Mouse (Mus musculus): ENCODE measurements around the gene Ahctf1. TPM values are rescaled to one million over a fixed set of nuclear protein-coding genes. Genes with fewer than 3 reads are reported as not detected.
A peak's percentile ranks its signal among the peaks of the same experiment; 100 is the strongest.

Ahctf1 gene
- 109 and 113 TPM in 2 replicates for total RNA-seq (2014; fragmentation: Nextera tagmentation)
- 68.9 and 74.7 TPM in 2 replicates for total RNA-seq (2017)
- polyA plus RNA-seq (2012): 22.4 and 27.5 TPM in 2 replicates

DNA sequence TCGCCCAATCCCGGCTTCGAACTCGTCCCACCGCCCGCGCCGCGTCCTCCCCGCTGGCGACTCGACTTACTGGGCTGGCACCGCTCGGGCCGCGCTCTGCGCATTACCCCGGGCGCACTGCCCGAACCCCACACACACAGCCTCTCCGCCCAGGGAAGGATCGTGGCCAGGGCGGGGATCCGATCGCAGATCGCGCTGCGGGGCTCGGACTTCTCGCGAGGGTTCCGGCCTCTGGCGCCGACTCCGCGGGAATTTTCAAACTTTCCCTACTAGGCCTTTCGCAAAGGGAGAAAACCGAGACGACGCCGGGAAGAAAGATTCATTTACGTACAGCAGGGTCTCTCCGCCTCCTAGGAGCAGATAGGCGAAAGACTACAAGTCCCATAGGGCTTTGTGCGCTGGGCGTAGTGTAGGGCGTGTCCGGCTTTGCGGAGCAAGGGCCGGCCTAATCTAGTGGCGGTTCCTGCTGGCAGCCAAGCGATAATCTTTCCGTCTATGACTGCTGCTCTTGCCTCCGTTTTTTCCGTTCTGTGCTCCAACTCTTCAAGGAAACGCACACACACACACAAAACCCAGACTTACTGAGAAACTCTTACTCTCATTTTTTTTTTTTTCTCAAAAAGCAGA, at the start of gene Ahctf1:
Ahctf1 (minus strand) TSS at position 168 of the 627 bp plus-strand sequence.
- H3K27me3 ChIP-seq (ENCODE audit: insufficient read depth, low read length): no peaks in the 10 kb centered on the region
- peaks cover 68% of the 10 kb centered on the region for H3K4me1 ChIP-seq (ENCODE audit: insufficient read depth, low read depth, low read length)
- DNase-seq (ENCODE audit: low spot score): peak; percentile 93
- no peaks in the 10 kb centered on the region for H3K9me3 ChIP-seq (replicated peaks)
- H3K4me3 ChIP-seq (ENCODE audit: low read depth, low read length): peak within 1 kb of the TSS; percentile 92
- peaks cover 12% of the 10 kb centered on the region for H3K36me3 ChIP-seq (replicated peaks)
- TF ChIP-seq CTCF (IDR thresholded peaks at IDR 0.05; ENCODE audit: low read depth, low read length): no peak
- ATAC-seq (ENCODE audit: extremely low read depth, insufficient number of reproducible peaks, low FRiP score, poor library complexity, severe bottlenecking): peak; percentile 95

DNA sequence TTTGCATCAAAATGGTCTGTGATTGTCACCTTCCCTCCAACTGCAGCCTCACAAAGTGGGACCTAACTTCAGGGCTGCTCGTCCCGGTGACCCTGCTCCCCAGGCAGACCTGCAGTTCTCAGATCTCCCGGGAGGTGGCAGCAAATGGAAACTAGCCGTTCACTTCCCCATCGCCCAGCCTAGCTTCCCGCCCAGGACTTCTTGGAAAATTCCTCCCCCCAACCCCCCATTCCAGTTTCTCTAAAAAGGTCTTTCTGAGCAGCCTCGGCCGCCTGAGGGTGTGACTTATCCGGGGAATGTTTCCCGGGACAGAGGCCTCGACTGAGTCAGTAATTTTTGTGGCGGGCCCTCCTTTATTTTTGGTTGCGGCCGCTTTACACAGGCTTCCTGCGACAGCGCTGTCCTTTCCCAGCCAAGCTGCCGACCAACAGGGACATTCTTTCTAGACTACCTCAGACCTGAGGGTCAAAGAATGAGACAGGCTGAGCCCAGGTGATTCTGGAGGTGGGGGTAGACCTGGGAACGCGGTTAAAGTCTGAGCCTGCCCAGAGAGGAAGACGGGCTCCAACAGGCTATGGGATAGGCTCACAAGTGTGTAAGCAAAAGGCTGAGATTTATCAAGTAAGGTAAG, 44.4 kb upstream of the Ahctf1 start:
- ATAC-seq (ENCODE audit: extremely low read depth, insufficient number of reproducible peaks, low FRiP score, poor library complexity, severe bottlenecking): no peak
- no peaks in the 10 kb centered on the region for H3K36me3 ChIP-seq (replicated peaks)
- DNase-seq (ENCODE audit: low spot score): peak; percentile 58

DNA sequence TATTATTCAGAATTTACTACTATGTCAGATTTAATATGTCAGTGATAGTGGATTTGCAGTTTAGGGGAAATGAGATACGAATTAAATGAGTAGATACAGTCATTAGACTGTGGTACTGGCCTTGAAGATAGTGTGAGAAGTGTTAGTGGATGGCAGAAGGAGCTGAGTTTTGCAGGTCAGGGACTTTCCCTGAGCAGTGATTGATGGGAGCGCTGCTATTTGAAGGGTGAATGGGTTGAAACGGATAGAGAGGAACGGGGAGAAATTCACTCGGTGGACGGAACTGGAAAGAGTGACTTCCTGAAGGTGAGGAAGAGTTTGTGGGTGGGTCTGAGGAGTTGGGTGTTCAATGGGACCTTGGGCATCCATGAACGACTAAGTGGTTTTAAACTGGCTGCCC, 43.7 kb upstream of the Ahctf1 start:
- ATAC-seq (ENCODE audit: extremely low read depth, insufficient number of reproducible peaks, low FRiP score, poor library complexity, severe bottlenecking) (no peak), DNase-seq (ENCODE audit: low spot score) (no peak)
- TF ChIP-seq GATA1 (IDR thresholded peaks at IDR 0.05; ENCODE audit: borderline replicate concordance, low read length) (no peak), CTCF (IDR thresholded peaks at IDR 0.05; ENCODE audit: low read depth, low read length) (no peak), TAL1 (conservative IDR thresholded peaks at IDR 0.05; ENCODE audit: low read depth, low read length) (no peak), POLR2AphosphoS5 (IDR thresholded peaks at IDR 0.05; ENCODE audit: insufficient replicate concordance, low read depth, low read length) (no peak), GATA2 (IDR thresholded peaks at IDR 0.05; ENCODE audit: borderline replicate concordance, low read depth, low read length) (no peak)
- Histone ChIP-seq H3K4me1 (ENCODE audit: insufficient read depth, low read depth, low read length) (peaks cover 59% of the 10 kb centered on the region), H3K27me3 (ENCODE audit: insufficient read depth, low read length) (peaks cover 7% of the 10 kb centered on the region; the same call in 1 of the 2 replicates), H3K36me3 (replicated peaks) (no peaks in the 10 kb centered on the region), H3K4me3 (ENCODE audit: low read depth, low read length) (no peak overlapping the region; the same call in 1 of the 2 replicates), H3K9me3 (replicated peaks) (no peaks in the 10 kb centered on the region)

More for the DNA sequence above, 44.4 kb upstream of the Ahctf1 start:
- no peaks in the 10 kb centered on the region for H3K9me3 ChIP-seq (replicated peaks)
- no peak overlapping the region; the same call in 1 of the 2 replicates for H3K4me3 ChIP-seq (ENCODE audit: low read depth, low read length)
- TF ChIP-seq POLR2AphosphoS5 (IDR thresholded peaks at IDR 0.05; ENCODE audit: insufficient replicate concordance, low read depth, low read length) (no peak), GATA2 (IDR thresholded peaks at IDR 0.05; ENCODE audit: borderline replicate concordance, low read depth, low read length) (no peak), TAL1 (conservative IDR thresholded peaks at IDR 0.05; ENCODE audit: low read depth, low read length) (no peak), GATA1 (IDR thresholded peaks at IDR 0.05; ENCODE audit: borderline replicate concordance, low read length) (no peak), CTCF (IDR thresholded peaks at IDR 0.05; ENCODE audit: low read depth, low read length) (peak; percentile 93)
- H3K27me3 ChIP-seq (ENCODE audit: insufficient read depth, low read length): peaks cover 7% of the 10 kb centered on the region; the same call in 1 of the 2 replicates
- peaks cover 55% of the 10 kb centered on the region for H3K4me1 ChIP-seq (ENCODE audit: insufficient read depth, low read depth, low read length)

- no peak for TF ChIP-seq TAL1 (conservative IDR thresholded peaks at IDR 0.05; ENCODE audit: low read depth, low read length)
- no peak for TF ChIP-seq CTCF (IDR thresholded peaks at IDR 0.05; ENCODE audit: low read depth, low read length)
- TF ChIP-seq GATA2 (IDR thresholded peaks at IDR 0.05; ENCODE audit: borderline replicate concordance, low read depth, low read length): no peak
- no peak for TF ChIP-seq GATA1 (IDR thresholded peaks at IDR 0.05; ENCODE audit: borderline replicate concordance, low read length)
- no peak for TF ChIP-seq POLR2AphosphoS5 (IDR thresholded peaks at IDR 0.05; ENCODE audit: insufficient replicate concordance, low read depth, low read length)
- H3K4me3 ChIP-seq (ENCODE audit: low read depth, low read length): no peak overlapping the region
- no peaks in the 10 kb centered on the region for H3K36me3 ChIP-seq (replicated peaks)
- no peak for ATAC-seq (ENCODE audit: extremely low read depth, insufficient number of reproducible peaks, low FRiP score, poor library complexity, severe bottlenecking)
- no peak for DNase-seq (ENCODE audit: low spot score)
- peaks cover 58% of the 10 kb centered on the region for H3K4me1 ChIP-seq (ENCODE audit: insufficient read depth, low read depth, low read length)
- H3K27me3 ChIP-seq (ENCODE audit: insufficient read depth, low read length): peaks cover 9% of the 10 kb centered on the region; the same call in 1 of the 2 replicates
- H3K9me3 ChIP-seq (replicated peaks): no peaks in the 10 kb centered on the region
Measured at GRCm38 (mm10) chr1:179845832-179846499, 42.5 kb upstream of the Ahctf1 start.

- H3K27me3 ChIP-seq (ENCODE audit: insufficient read depth, low read length): peaks cover 9% of the 10 kb centered on the region; the same call in 1 of the 2 replicates
- peaks cover 55% of the 10 kb centered on the region for H3K4me1 ChIP-seq (ENCODE audit: insufficient read depth, low read depth, low read length)
- TF ChIP-seq CTCF (IDR thresholded peaks at IDR 0.05; ENCODE audit: low read depth, low read length) (peak; percentile 58), TAL1 (conservative IDR thresholded peaks at IDR 0.05; ENCODE audit: low read depth, low read length) (no peak)
- no peaks in the 10 kb centered on the region for H3K36me3 ChIP-seq (replicated peaks)
- H3K4me3 ChIP-seq (ENCODE audit: low read depth, low read length): no peak overlapping the region
- peak; percentile 64 for DNase-seq (ENCODE audit: low spot score)
- peak; percentile 85 for ATAC-seq (ENCODE audit: extremely low read depth, insufficient number of reproducible peaks, low FRiP score, poor library complexity, severe bottlenecking)
- H3K9me3 ChIP-seq (replicated peaks): no peaks in the 10 kb centered on the region
Measured at GRCm38 (mm10) chr1:179844894-179845293, 41.4 kb upstream of the Ahctf1 start.

DNA sequence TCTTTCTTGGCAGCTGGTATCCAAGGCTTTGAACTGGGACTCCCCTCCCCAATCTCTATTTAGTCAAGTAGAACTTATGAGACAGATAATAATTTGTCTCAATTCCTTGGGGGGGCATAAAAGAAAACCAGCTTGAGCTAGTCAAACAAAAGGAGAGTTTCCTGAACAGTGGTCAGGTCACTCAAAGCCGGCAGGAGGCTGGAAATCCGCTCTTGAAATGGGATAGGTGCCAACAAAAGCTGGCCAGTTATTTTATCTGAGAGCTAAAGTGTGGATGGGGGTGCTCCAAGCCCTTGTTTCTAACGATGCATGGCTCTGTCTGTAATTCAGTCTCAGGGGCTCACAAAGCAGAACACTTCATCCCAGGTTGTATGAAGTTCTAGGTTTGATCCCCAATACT, 40.5 kb upstream of the Ahctf1 start:
- TF ChIP-seq GATA2 (IDR thresholded peaks at IDR 0.05; ENCODE audit: borderline replicate concordance, low read depth, low read length) (no peak), POLR2AphosphoS5 (IDR thresholded peaks at IDR 0.05; ENCODE audit: insufficient replicate concordance, low read depth, low read length) (no peak), GATA1 (IDR thresholded peaks at IDR 0.05; ENCODE audit: borderline replicate concordance, low read length) (no peak), CTCF (IDR thresholded peaks at IDR 0.05; ENCODE audit: low read depth, low read length) (no peak), TAL1 (conservative IDR thresholded peaks at IDR 0.05; ENCODE audit: low read depth, low read length) (no peak)
- Histone ChIP-seq H3K27me3 (ENCODE audit: insufficient read depth, low read length) (peaks cover 9% of the 10 kb centered on the region; the same call in 1 of the 2 replicates), H3K4me3 (ENCODE audit: low read depth, low read length) (no peak overlapping the region), H3K4me1 (ENCODE audit: insufficient read depth, low read depth, low read length) (peaks cover 50% of the 10 kb centered on the region), H3K36me3 (replicated peaks) (no peaks in the 10 kb centered on the region), H3K9me3 (replicated peaks) (no peaks in the 10 kb centered on the region)
- DNase-seq (ENCODE audit: low spot score): no peak
- no peak for ATAC-seq (ENCODE audit: extremely low read depth, insufficient number of reproducible peaks, low FRiP score, poor library complexity, severe bottlenecking)
